Mouse (Mus musculus) cerebellum, postnatal 14 days (tissue): ENCODE data around the gene Tgfbr1.
"Not testable (repeated sequence)": the region's sequence is repeated elsewhere in the genome, so short reads cannot be mapped to it uniquely, and the experiment has no call there.

Experiments
- DNase-seq, 2 experiments: peaks; one replicate each; pipeline ENCODE4 v3.0.0; 2021; ENCODE audit warnings: mixed read lengths in 2 of 2

Gene Tgfbr1

GRCm38 (mm10) chr4:47349759-47350158 is 3.3 kb upstream of the Tgfbr1 start:
- DNase-seq = peak in 1 of 2 experiments; percentile 6

DNA sequence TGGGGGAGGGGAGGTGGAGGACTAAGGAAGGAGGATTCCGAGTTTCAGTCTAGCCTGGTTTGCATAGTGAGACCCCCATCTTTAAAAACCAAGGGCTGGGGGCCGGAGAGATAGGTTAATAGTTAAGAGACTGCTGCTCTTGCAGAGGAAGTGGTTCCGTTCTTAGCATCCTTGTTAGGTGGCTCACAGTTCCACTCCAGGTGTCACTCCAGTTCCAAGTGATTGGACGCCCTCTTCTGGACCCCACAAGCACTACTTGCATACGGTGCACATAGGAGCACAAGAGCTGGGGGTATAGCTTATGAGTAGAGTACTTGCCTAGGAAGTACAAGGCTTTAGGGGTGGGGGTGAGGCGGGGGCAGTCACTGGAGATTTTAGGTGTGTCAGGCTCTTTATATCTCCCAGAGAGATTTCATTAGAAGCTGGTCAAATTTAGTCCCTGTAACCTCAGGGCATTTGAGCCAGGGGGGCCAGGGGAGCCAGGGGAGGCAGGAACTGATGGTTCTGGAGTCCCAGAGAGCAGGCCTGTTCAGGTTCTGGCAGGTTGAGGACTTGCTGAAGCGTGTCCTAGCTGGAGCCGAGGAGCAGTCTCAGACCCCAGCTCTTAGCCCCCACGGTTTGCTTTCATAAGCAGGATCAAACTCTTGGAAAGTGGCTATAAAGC is 1.5 kb upstream of the Tgfbr1 start:
- DNase-seq = peak; percentile 35 to 66

- peak; percentile 23 to 26 for DNase-seq
These were observed 861 bp upstream of the Tgfbr1 start for GRCm38 (mm10) chr4:47352061-47352661.

DNA sequence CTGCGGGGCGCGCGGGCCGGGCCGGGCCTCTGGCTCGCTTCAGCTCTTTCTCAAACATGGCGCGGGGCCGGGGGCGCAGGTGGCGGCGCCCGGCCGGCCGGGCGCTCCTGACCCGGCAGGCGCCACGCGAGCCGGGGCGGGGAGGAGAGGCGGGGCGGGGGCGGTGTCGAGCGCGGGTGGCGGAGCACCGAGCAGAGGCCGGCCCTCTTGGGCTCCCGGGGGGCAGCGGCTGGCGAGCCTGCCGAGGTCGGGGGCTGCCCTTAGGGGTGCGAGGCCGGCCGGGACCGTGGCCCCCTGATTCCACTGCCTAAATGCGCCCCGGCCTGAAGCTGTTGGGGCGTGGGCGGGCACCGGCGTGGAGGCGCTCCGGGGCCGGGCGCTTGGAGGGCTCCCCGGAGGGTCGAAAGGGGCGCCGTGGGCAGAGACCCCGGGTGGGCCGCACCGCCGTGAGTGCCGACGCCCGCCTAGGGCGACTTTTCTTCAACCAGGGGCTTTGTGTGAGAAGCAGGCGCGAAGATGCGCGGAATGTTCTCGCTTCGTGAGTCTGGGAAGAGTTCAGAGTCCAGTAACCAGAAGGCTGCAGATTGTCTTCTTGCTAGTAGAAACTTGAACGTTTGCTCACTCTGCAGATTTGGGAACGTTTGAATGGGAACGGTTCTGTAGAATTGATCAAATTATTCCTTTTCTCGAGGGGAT is 542 bp downstream of the Tgfbr1 start:
- DNase-seq = peak; percentile 37 to 61

GRCm38 (mm10) chr4:47354304-47354703 is 1.3 kb downstream of the Tgfbr1 start:
- no peak for DNase-seq

GRCm38 (mm10) chr4:47362662-47363061 is 9.6 kb downstream of the Tgfbr1 start:
- DNase-seq = no peak

GRCm38 (mm10) chr4:47363134-47363533 is 10.1 kb downstream of the Tgfbr1 start:
- DNase-seq = no peak

- no peak for DNase-seq
These were observed 15.7 kb downstream of the Tgfbr1 start for GRCm38 (mm10) chr4:47368717-47369116.

DNA sequence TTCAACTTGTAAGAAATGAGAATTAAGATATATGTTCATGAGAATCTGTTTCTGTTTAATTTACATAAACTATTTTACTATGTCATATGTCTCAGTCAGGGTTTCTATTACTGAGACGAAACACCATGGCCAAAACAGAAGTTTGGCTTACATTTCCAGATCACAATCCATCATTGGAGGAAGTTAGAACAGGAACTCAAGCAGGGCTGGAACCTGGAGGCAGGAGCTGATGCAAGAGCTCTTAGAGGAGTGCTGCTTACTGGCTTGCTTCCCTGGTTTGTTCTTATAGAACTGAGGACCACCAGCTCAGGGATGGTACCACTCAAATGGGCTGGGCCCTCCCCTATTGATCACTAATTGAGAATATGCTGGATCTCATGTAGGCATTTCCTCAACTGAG is 25.7 kb downstream of the Tgfbr1 start:
- DNase-seq = no peak

DNA sequence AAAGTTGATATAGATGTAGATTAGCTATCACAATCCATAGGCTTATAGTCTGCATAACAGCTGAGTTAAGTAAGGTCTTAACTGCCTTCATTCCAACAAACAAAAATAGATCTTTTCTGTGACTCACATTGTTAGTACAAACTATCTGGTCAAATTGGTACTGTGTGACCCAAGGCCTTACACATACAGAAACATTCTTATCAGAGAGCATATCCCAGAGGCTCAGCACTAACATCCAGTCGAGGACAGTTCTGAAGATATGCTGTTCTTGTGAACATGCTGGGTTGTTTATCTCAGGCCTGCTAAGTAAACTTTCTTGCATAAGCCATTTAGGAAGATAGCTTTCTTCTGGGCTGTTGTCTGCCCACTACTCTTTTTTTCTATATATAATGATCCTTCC is 29.4 kb downstream of the Tgfbr1 start:
- no peak for DNase-seq

GRCm38 (mm10) chr4:47391926-47392325 is 38.9 kb downstream of the Tgfbr1 start:
- not testable (repeated sequence) for DNase-seq

- DNase-seq = no peak
These were observed 43.2 kb downstream of the Tgfbr1 start for GRCm38 (mm10) chr4:47396251-47396650.

DNA sequence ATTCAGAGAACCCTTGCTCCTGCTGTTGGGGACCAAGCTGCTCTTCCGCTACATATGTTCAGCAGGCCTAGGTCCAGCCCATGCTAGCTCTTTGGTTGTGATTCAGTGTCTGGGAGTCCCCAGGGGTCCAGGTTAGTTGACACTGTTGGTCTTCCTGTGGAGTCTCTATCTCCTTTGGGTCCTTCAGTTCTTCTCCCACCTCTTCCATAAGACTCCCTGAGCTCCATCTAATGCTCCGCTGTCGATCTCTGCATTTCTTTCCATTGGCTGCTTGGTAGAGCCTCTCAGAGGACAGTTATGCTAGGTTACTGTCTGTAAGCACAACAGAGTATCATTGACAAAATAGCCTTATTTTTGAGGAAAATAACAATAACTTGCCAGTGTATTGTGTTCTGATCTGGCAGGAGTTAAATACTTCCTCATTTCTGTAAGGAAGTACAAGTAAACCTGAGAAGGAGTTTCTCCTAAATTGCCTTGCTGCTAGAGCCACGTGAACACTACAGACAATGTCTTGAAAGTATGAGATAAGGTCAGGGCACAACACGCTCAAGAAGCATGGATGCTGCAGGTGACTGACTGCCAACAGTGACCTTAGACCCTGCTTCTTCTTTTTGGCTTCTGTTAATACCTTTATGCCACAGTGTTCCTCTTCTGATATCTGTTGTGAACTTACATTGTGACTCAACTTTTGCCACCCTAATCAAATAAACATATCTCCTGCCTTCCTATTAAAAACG is 45.1 kb downstream of the Tgfbr1 start:
- no peak for DNase-seq

DNA sequence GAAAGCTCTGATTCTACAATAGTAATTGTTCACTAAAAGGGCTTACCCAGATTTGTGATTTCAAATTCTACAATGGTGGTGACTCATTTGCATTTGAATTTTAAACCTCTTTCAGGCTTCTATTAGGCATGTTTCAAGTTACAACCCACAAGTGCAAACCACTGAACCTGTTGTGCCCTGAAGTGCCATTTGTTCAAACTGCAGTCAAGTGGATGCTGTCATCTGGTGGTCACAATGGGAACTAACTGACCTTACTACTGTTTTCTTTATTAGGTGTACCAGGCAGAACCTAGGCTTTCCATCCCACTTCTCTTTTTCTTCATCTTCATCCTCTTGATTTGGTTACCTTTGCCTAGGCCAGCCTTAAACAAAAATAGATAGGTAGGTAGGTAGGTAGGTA is 46.8 kb downstream of the Tgfbr1 start:
- DNase-seq = peak; percentile 69 to 73

- no peak for DNase-seq
These were observed 47.3 kb downstream of the Tgfbr1 start for GRCm38 (mm10) chr4:47400314-47400713.

DNA sequence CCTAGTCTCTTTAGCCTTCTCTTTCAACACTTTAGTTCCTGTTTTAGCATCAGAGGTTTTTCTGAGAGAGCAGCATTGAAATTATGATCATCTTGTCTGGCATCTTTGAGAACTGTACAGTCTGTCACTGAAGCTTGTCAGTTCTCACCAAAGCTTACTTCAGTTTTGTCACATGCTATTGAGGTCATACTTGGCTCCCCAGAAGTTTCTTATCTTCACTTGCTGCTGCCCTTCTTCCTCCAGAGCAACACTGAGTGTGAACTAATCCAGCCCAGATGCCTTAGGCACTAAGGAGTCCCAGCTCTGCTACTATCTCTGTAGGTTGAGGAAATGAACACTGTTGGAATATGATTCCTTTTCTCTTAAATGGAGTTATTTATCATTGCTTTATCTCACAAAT is 49.2 kb downstream of the Tgfbr1 start:
- no peak for DNase-seq

- no peak for DNase-seq
These were observed 51.5 kb downstream of the Tgfbr1 start for GRCm38 (mm10) chr4:47404536-47404935.

- no peak for DNase-seq
These were observed 54.1 kb downstream of the Tgfbr1 start for GRCm38 (mm10) chr4:47407161-47407560.

DNA sequence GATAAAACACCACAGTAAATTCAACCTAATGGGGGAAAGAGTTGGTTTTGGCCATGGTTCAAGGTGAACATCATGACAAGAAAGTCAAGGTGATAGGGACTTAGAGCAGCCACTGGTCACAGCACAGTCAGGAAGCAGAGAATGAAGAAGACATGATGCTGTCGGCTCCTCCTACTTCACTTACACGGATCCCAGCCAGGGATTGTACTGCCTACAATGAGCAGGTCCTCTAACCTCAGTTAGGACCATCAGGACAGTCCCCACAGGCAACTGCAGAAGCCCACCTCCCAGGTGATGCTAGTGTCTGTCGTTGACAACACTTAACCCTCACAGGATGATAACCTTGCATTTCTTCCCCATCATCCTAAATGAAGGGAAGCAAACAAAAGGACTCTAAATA is 64.8 kb downstream of the Tgfbr1 start:
- DNase-seq = no peak

- DNase-seq = peak; percentile 36 to 37
These were observed 66.4 kb downstream of the Tgfbr1 start for GRCm38 (mm10) chr4:47419268-47419973.

DNA sequence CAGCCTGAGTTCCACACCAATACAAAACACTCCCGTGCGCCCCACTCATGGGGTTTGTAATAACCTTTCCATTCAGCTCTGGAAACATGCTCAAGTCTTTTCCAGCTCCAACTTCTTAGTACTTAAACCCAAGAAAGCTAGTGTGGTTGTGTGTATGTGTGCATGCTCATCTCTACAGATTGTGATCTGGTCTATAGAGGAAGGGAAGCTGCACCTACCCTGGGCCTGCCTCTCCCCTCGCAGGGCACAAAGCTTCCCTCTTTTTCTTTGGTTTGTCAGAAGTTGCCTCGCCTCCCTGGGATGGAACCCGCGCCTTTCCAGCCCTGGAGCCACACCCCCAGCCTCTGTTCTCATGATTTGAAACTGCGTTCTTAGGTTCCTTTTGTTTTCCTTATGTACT is 67.2 kb downstream of the Tgfbr1 start:
- no peak for DNase-seq

- DNase-seq = no peak
These were observed 69.2 kb downstream of the Tgfbr1 start for GRCm38 (mm10) chr4:47422194-47422593.

DNA sequence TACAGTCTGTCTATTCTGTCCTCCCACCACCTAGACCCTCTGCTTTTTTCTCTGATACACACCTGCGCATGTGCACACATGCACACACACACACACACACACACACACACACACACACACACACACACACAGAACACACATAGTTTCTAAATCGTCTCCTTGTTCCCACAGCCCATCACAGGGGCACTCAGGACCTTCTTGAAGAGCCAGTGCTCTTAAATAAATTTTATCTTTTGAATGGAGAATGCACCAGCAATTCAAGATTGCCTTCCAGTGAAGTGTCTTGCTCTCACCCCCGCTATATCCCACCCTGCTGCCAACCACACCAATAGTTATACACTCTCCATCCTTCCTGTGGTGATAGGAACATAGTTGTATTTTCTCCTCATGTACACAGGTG is 69.9 kb downstream of the Tgfbr1 start:
- no peak for DNase-seq
